Mouse (Mus musculus) Patski (cell line): ENCODE data around the gene Nhsl2. TPM values are rescaled to one million over a fixed set of nuclear protein-coding genes. Genes with fewer than 3 reads are reported as not detected.

Source experiments
- ATAC-seq: fragments of 100-300 bp; one replicate; pipeline ENCODE4 v1.8.0; 2021
- CTCF ChIA-PET: fragments of 350-600 bp; sonication (Branson Sonifier 250); formaldehyde crosslinking; loops from one replicate; lab custom pipeline; 2022; ENCODE audit warnings: inconsistent platforms; lab: Charles Lee
- POLR2A ChIA-PET: fragments of 350-600 bp; sonication (Branson Sonifier 250); formaldehyde crosslinking; loops from one replicate; lab custom pipeline; 2022; ENCODE audit warnings: antibody characterized with exemption, inconsistent platforms; lab: Charles Lee
- DNase-seq: peaks from one replicate; pipeline ENCODE4 v3.0.0-alpha.2; 2011; ENCODE audit warnings: low read depth, low spot score
- H3K27me3 ChIP-seq: fragments of 371-371 bp; one replicate; pipeline ENCODE4 v1.5.1; 2021
- CTCF ChIP-seq: fragments of 100-300 bp; IDR thresholded peaks from one replicate; pipeline ENCODE4 v1.5.1; 2021
- in situ Hi-C: fragments of 300-500 bp; cut with MboI; formaldehyde crosslinking; loops from 3 replicates; pipeline ENCODE4 v1.11.1; 2018; ENCODE audit warnings: low pct_unique_long_range_greater_than_20kb, mixed read lengths
- polyA plus RNA-seq: library from polyadenylated mRNA; unstranded; gene quantifications from one replicate; pipeline ENCODE4 v1.2.3, GENCODE M21; 2021

Gene Nhsl2
- polyA plus RNA-seq, 1 experiment from 2014 or later, result 1.9 TPM

GRCm38 (mm10) chrX:102005141-102005641 lies 156.0 kb downstream of the Nhsl2 start:
- H3K27me3 ChIP-seq, result peaks cover 15% of the 10 kb centered on the region
- POLR2A ChIA-PET, result no interaction called here
- TF ChIP-seq CTCF, result no peak
- DNase-seq, result no peak
- CTCF ChIA-PET, result interaction anchor here (1.0 kb wide), 1 partner anchor 15 kb away, joined by 3 read pairs; no protein-coding TSS in a partner anchor
- no peak for ATAC-seq
- in situ Hi-C loops, result no loop called here

- POLR2A ChIA-PET, result no interaction called here
Observed at GRCm38 (mm10) chrX:102007935-102008334, 158.8 kb downstream of the Nhsl2 start.

DNA sequence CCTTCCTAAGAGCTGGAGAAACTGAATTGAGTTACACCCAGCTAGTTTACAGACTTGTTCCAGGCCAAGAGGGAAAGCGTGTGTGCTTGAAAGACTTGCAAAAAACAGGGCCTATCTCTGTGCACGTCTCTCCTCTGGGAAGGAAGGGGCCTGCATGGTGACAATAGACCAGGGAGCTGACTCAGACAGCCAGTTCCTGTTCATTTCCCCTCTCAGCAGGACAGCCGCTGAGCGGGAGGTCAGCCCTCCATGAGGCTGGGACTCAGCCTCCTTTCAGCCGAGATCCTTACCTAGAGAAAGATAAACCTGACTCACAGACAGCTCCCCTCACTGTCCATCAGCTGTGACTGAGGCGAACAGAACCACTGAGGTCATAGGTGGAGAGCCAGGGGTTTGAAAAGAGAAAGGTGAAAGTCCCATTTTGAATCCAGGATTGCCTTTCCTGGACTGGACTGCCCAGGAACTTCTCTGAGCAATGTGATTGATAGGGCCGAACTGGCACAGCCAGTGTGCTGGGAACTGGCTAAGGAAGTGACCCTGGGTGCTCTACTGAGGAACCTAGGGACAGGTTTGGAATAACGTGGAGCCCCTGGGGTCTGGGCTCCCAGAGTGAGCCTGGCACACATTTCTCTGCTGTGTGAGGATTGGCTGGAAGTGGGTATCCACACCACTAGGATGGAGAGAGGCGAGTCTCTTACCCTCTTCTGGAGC lies 168.2 kb downstream of the Nhsl2 start:
- in situ Hi-C loops, result no loop called here
- ATAC-seq (no peak), DNase-seq (no peak)
- CTCF ChIA-PET, result no interaction called here
- peaks cover 16% of the 10 kb centered on the region for H3K27me3 ChIP-seq
- POLR2A ChIA-PET, result no interaction called here
- TF ChIP-seq CTCF, result no peak

More at GRCm38 (mm10) chrX:102007935-102008334, 158.8 kb downstream of the Nhsl2 start:
- in situ Hi-C loops, result no loop called here
- CTCF ChIA-PET, result no interaction called here
- H3K27me3 ChIP-seq, result peaks cover 8% of the 10 kb centered on the region
- no peak for ATAC-seq
- no peak for TF ChIP-seq CTCF
- DNase-seq, result no peak

DNA sequence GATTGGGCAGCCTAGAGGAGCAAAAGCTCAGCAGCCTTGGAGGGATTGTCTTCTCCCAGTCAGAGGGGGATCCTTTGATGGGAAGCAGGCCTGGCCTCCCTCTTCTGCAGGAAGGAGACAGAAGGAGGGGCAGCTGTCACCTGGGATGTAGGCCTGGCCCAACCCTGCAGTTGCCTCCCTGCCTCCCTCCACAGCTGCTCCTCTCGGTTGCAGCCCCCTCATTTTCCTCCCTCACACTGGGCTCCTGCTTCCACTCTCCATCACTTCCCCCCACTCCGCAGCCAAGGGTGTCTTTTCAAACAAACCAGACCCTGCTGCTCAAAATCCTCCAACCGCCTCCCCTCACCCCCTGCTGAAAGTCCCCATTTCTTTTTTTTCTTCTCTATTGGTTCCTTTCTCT lies 169.7 kb downstream of the Nhsl2 start:
- ChIA-PET CTCF (no interaction called here), POLR2A (interaction anchor here (1.1 kb wide), 1 partner anchor 40 kb away, joined by 4 read pairs; no protein-coding TSS in a partner anchor)
- no peak for TF ChIP-seq CTCF
- H3K27me3 ChIP-seq, result peaks cover 16% of the 10 kb centered on the region
- in situ Hi-C loops, result no loop called here
- ATAC-seq (no peak), DNase-seq (no peak)

- CTCF ChIA-PET, result interaction anchor here (1.6 kb wide), 1 partner anchor 14 kb away, joined by 3 read pairs; no protein-coding TSS in a partner anchor
Observed at GRCm38 (mm10) chrX:102019471-102020240, 170.5 kb downstream of the Nhsl2 start.

GRCm38 (mm10) chrX:102024976-102025375 lies 175.8 kb downstream of the Nhsl2 start:
- no peak for DNase-seq
- H3K27me3 ChIP-seq, result peaks cover 5% of the 10 kb centered on the region
- in situ Hi-C loops, result no loop called here
- no peak for ATAC-seq
- CTCF ChIA-PET, result no interaction called here
- no peak for TF ChIP-seq CTCF
- POLR2A ChIA-PET, result no interaction called here

More at GRCm38 (mm10) chrX:102019471-102020240, 170.5 kb downstream of the Nhsl2 start:
- peaks cover 16% of the 10 kb centered on the region for H3K27me3 ChIP-seq
- TF ChIP-seq CTCF, result no peak
- POLR2A ChIA-PET, result interaction anchor here (1.1 kb wide), 1 partner anchor 41 kb away, joined by 4 read pairs; no protein-coding TSS in a partner anchor
- DNase-seq (no peak), ATAC-seq (no peak)
- in situ Hi-C loops, result no loop called here

DNA sequence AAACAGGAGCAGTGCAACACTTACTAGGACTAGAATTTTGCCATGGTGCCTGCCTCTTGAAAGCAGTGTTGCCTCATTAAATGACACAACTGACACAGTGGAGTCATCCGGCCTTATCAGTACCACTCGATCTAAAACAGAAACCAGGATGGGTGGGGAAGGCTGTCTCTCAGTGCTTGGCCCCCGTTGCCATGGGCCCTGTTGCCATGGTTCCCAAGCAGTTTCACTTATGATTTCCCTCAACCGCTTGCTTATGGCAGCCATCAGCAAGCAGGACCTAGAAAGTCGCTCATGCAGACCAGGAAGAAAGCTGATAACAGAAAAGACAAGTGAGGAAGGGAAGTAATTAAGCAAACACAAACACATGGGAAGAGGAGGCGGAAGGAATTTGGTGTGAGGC lies 182.7 kb downstream of the Nhsl2 start:
- H3K27me3 ChIP-seq, result no peaks in the 10 kb centered on the region
- TF ChIP-seq CTCF, result no peak
- ChIA-PET CTCF (no interaction called here), POLR2A (no interaction called here)
- DNase-seq (no peak), ATAC-seq (no peak)
- in situ Hi-C loops, result no loop called here

- no peak for TF ChIP-seq CTCF
- ChIA-PET POLR2A (no interaction called here), CTCF (no interaction called here)
- no peaks in the 10 kb centered on the region for H3K27me3 ChIP-seq
- DNase-seq, result no peak
- ATAC-seq, result no peak
- in situ Hi-C loops, result no loop called here
Observed at GRCm38 (mm10) chrX:102032431-102032830, 183.2 kb downstream of the Nhsl2 start.

DNA sequence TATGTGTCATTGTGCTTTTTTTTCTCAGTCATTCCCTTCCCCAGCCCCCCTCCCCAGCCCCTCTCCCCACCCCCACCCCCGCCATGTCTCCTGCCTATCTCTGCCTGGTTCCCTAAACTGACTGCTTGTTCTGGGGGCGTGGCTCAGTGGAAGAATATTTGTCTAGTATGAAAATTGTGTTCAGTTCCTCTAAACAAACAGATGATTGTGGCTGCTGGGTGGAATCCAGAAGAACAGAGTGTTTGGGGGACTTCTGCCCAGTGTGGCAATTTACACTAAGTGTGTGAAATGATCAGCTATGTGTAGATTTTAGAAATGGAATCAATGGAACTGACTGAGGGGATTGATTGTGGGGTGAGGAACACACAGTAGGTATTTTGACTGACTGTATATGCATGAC lies 184.4 kb downstream of the Nhsl2 start:
- H3K27me3 ChIP-seq, result no peaks in the 10 kb centered on the region
- ChIA-PET POLR2A (no interaction called here), CTCF (interaction anchor here (1.0 kb wide), 1 partner anchor 18 kb away, joined by 3 read pairs; no protein-coding TSS in a partner anchor)
- in situ Hi-C loops, result no loop called here
- ATAC-seq (no peak), DNase-seq (no peak)
- no peak for TF ChIP-seq CTCF

DNA sequence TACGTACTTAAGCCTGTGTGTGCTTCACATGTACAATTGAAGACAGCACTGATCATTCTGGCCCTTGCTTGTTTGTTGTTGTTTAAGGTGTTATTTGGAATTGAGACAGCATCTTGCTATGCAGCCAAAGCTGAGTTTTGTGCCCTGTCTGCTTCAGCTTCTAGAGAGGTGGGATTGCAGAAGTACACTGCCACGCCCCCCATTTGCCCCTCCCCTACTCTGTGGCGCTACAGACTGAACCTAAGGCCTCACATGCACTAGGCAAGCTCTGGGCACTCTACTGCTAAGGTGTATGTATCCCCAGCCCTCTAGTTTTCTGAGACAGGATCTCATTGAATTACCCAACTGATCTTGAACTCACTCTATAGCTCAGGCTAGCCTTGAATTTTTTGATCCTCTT lies 186.5 kb downstream of the Nhsl2 start:
- in situ Hi-C loops, result no loop called here
- POLR2A ChIA-PET, result no interaction called here

More for the DNA sequence above, 186.5 kb downstream of the Nhsl2 start:
- CTCF ChIA-PET, result no interaction called here
- no peak for DNase-seq
- H3K27me3 ChIP-seq, result no peaks in the 10 kb centered on the region
- TF ChIP-seq CTCF, result no peak
- ATAC-seq, result no peak
